Mouse (Mus musculus): ENCODE measurements at regions not wholly inside any gene's neighbourhood (a gene's known extent, or its start where the extent isn't known, plus 50 kb on each side); places are given as distances from the start of the nearest gene placed in this dataset.
A peak's percentile ranks its signal among the peaks of the same experiment; 100 is the strongest.

DNA sequence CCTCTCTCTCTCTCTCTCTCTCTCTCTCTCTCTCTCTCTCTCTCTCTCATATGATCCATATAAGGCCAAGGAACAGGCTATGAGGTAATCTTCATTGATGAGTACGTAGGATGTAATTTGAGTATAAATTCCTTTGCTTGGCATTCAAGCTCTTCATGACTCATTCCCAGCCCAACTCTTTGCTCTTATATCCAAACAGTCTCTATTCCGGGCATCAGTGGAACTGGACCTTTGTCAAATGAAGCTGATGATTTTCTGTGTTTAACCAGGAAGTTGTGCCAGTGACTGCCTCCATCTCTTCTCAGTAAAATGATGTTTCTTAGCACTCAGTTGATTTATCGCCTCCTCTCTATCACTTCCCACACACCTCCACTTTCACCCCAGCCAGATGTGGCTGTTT is 132.4 kb upstream of the Nmur2 start:
- no peak for DNase-seq (ENCODE audit: low read depth, low spot score)
- 78% methylated on average over 3 of the region's 3 CpGs for WGBS

DNA sequence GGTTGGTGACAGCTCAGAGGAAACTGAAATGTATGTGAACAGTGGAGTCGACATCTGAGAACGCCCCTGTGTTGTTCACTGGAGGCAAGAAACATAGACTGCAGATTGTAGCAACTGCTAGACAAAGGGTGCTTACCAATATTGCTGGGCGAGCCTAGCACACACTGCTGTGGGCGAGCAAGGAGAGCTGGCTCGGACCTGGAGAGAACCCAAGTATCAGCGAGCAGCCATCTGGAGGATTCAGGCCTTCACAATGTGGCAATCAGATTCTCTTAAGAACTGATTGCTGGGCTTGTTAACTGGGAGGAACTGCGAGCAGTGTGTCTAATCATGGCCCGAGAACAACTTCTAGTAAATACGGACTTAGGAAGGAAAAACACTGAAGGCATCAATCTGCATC is 128.8 kb upstream of the Nmur2 start:
- WGBS, result 75% methylated on average over 9 of the region's 9 CpGs

DNA sequence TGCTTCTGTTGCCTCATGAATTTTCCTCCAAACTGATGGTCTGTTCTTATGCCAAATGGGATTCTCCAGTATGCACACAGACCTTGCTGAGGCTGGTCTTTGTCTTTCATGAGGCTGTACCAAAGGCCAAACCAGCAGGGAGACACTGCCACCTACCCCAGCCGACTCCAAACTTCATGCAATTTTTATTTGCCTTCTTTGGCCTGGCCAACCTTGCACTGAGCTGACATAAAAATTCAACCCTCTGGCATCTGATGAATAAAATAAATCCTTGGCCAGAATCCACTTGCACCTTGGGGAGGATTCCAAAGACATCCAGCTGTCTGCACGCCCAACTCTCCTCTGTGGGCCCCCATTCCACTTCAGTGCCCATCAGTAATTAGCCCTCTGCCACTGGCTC is 126.0 kb upstream of the Nmur2 start:
- DNase-seq (ENCODE audit: low read depth, low spot score), result no peak
- 53% methylated on average over 2 of the region's 2 CpGs for WGBS

More for the DNA sequence above, 128.8 kb upstream of the Nmur2 start:
- DNase-seq (ENCODE audit: low read depth, low spot score), result no peak

DNA sequence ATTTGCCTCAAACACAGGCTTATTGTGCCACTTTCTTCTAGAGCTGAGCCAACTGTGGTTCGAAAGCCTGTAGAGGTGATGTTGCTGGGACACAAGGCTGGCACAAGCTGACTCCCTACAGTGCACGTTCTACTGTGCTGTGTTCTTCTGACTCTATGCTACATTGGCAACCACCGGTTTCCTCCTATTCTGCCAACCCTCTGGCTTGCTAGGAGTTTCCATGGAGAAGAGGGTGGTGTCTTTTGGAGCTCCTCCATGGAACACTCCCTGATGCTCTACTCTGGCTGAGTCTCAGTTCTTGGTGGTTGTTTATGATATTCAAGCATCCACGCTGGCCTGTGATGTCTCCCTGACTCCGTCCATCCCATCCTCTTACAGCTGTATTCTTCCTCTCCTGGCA is 124.9 kb upstream of the Nmur2 start:
- WGBS, result 70% methylated on average over 5 of the region's 5 CpGs

DNA sequence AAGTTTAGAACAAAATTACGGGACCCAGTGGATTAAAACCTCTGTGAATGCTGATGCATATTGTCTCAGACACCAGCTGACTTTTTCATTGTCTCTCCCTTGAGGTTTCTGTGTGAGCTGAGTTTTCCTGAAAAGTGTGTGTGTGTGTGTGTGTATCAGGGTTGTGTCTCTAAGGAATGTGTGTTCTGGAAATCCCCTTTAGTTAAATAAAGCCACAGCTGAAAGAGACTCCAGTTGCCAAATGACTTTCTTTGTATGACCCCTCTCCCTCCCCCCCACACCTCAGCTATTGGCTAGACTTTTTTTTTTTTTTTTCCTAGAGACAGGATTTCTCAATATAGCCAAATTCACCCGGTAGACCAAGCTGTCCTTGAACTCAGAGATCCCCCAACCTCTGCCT is 119.5 kb upstream of the Nmur2 start:
- DNase-seq (ENCODE audit: low read depth, low spot score), result no peak
- WGBS, result 59% methylated on average over 2 of the region's 2 CpGs

More for the DNA sequence above, 124.9 kb upstream of the Nmur2 start:
- DNase-seq (ENCODE audit: low read depth, low spot score), result no peak

DNA sequence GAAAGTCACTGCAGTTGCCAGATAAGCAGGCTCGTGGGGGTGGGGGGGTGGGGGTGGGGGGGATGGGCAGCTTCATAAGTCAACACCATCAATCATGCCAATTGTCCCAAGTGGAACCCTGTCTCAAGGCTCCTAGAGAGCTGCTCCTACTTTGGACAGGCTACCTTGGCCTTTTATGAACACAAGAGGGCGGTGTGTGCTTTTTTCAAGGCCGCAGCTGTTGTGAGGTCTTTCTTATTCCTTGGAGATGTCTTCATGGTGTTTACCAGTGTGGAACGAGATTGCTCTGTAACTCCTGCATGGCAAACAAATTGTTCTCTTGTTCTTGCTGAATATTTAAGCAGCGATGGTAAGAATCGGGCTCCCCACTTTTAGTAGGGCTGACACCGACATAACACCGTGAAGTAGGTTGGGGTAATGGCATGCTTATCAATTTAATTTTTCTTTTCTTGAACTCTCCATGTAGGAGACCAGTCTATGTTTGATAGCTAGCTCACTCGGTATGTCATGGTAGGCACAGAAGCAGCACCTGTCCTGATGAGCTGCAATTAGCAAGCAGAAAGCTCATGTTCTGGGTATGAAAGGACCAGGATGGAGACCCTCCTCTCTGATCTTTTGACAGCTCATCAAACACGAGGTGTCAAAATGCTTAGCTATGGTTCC is 118.7 kb upstream of the Nmur2 start:
- DNase-seq (ENCODE audit: low read depth, low spot score), result no peak
- 47% methylated on average over 10 of the region's 10 CpGs for WGBS

DNA sequence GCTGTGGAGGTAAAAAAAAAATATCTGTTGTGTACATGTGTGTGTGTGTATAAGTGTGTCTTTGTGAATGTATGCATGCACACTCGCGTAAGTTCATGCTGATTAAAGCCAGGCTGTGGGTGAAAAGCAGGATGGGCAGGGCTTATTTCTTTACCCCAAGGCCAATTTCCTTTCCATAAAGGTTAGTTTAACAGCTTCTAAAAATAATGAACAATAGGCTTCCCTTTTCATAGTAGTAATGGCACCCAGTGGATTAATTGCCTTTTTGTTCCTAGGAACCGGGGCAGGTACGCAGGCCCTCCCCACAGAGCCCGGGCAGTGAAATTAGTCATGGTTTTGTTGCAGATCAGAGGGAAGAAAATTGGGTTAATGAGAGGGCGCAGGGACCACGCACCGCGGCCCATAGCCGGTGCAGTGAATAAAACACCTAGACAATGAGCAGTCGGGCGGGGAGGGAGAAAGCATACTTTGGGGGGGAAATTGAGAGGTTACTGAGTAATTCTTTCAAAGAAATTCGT is 110.1 kb upstream of the Nmur2 start:
- 49% methylated on average over 13 of the region's 13 CpGs for WGBS
- DNase-seq (ENCODE audit: low read depth, low spot score), result no peak

DNA sequence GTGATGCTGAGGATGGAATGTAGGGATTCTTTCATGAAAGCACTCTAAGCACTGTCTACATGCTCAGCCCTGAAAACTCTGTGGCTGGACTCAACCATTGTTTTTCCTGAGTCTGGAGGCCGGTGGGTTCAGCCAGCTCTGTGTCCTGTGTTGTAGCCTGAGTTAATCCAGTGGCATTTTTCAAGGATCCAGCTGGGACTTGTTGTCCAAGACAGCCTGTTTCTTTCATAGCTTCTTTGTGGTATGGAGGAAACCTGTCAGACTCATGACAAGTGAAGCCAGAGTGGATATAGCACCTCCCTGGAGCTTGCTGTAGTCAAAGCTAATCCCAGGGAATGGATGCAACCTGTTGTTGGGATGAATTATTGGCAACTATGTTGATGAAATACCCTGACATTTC is 108.9 kb upstream of the Nmur2 start:
- 76% methylated on average over 1 of the region's 1 CpGs for WGBS
- no peak for DNase-seq (ENCODE audit: low read depth, low spot score)

DNA sequence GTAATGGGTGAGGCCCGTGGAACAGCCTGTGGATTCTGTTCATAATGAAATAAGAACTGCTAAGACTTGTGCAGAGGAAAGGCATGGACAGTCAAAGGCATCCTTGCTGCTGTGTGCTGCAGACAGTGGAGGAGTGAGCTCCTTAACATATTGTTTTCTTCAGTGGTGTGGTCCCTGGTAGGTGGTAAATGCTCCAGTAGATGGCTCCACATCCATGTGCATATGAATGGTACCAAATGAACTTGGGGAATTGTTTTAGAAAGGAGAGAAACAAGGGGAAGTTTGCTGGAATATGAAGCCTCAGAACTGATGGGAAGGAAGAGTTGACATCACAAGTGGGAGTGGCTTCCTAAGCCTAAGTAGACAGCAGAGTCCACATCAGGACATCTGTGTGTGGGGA is 108.1 kb upstream of the Nmur2 start:
- 65% methylated on average over 1 of the region's 1 CpGs for WGBS
- no peak for DNase-seq (ENCODE audit: low read depth, low spot score)

DNA sequence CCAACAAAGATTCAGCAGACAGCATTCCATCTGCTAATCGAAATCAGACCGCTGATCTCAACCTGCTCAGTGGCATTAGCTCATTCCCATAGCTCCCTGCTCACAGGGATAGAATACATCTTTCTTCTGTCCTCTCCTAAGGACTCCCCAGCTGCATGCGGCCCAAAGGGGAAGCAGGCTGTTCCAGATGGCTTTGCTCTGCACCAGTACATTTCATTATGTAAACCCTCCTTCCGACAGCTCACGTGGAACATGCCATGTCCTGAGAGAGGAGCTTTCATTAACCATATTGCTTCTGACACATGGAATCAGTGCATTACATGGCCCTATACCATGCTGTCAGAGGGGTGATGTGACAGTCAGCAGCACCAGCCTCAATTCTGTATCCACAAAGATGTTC is 105.9 kb upstream of the Nmur2 start:
- DNase-seq (ENCODE audit: low read depth, low spot score), result no peak
- 76% methylated on average over 5 of the region's 5 CpGs for WGBS

DNA sequence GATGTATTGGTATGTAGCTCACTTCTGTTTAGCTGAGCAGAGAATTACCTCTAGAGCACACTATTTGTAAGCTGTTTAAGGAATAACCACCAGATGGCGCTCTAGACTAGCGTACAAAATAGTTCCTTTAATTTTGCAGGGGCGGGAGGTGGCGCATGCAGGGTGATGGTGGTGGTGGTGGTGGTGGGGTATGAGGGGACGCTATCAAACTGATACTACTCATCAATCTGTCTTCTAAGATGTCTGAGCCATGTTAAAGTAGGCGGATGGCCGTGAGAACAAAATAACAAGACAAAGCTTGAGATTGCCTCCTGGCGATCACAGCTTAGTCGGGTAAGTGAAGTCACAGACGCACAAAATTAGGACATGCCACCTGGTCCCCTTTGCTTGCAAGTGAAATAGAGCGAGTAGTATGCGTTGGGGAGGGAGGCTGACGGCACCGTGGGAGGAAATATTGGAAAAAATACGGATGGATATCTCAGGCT is 90.6 kb upstream of the Nmur2 start:
- peak; percentile 2 for DNase-seq (ENCODE audit: low read depth, low spot score)
- 38% methylated on average over 15 of the region's 15 CpGs for WGBS

DNA sequence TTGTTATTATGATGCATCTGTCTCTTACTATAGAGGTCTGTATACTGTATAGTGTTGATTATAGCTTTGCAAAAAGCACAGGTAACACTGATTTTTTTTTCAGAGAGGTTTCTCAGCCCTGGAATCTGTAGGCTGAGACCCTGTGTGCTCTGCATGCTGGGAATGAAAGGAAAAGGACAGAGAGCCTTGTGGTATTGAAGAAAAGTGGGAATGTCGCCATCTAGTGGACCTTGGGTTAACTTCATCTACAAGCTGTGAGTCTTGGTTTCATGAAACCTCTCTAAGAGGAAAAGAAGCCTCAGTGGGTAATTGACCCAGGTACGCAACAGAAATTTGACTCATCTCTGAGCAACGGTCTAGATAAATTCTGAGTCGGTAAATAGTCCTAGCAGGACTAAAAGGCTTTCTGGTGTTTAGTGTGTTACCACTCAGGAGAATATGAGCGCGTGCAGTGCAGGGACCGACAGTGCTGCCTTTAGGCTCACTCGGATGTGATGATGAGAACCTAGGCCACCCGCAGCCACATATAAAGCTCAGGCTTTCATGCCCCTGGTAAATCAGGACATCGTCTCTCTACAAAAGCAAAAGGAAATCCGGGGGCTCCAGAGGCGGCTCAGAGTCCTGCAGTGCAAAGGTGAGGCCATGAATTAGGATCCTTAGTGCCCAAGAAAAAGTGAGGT is 75.9 kb upstream of the Nmur2 start:
- peak; percentile 13 for DNase-seq (ENCODE audit: low read depth, low spot score)
- 49% methylated on average over 12 of the region's 12 CpGs for WGBS

DNA sequence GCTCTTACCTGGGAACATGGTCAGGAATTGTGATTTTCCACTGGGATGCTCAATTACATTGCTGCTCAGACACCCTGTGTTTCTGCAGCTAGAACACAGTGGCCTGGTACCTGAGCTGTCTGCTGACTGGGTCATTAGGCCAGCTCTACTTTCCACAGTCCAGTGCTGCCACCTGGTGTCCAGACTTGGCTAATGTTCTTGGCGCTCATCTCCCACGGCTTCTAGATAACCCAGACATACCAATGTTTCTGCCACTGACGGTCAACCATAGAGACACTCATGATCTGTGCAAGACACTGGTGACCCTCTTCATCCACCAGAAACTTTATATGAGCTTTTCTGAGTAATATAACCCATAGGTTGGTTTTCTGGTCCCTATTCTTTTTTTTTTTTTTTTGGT is 67.1 kb upstream of the Nmur2 start:
- DNase-seq (ENCODE audit: low read depth, low spot score), result peak; percentile 64
- 12% methylated on average over 3 of the region's 3 CpGs for WGBS

DNA sequence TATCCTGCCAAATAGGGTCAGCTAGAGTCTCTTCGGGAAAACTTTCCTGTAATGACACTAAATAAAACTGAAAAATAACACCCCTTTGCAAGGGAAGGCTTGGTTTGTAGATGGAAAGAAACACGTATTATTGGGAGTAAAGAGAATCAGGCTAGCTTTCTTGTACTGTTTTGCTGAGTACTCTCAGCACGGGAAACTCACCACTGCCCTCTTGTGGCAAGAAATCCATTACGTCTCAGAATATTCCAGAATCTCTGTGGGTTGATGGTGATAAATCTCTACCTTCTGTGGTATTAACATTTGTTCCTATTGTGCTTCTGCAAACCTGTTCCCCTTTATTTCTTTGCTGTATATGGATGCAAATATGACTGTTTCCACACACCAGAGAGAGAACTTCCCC is 64.8 kb upstream of the Nmur2 start:
- 13% methylated on average over 4 of the region's 4 CpGs for WGBS
- peak; percentile 47 for DNase-seq (ENCODE audit: low read depth, low spot score)

DNA sequence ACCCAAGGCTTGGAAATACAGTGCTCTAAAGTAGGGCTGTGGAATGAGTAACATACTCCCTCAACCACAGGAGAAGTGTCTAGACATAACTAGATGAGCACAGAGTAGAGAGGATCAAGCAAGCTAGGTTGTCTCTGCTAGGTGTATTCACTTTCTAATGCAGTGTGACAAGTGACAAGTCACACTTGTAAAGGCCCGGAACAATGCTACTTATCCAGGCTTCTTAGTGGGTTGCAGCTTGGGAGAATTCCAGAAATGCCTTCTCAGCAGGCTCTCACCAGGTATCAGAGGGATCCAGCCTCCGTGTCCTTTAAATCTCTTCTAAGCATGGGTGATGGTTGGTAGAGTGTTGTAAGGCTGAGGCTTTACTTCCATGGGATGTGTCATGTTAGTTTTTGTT is 52.1 kb upstream of the Nmur2 start:
- 40% methylated on average over 2 of the region's 2 CpGs for WGBS
- no peak for DNase-seq (ENCODE audit: low read depth, low spot score)

Data from large intestine, adult 2 months (tissue).